Mouse (Mus musculus): Measurements from ENCODE around the gene Rhoj.

The Rhoj gene

GRCm38 (mm10) chr12:75307961-75308951 lies at the start of gene Rhoj:
Gene Rhoj (plus strand): TSS chr12:75308322.
- DNase-seq (ENCODE audit: low spot score in 2 of 2): peak; percentile 47 to 61

GRCm38 (mm10) chr12:75271726-75272125 lies 36.4 kb upstream of the Rhoj start:
- no peak for DNase-seq (ENCODE audit: low spot score in 2 of 2)

DNA sequence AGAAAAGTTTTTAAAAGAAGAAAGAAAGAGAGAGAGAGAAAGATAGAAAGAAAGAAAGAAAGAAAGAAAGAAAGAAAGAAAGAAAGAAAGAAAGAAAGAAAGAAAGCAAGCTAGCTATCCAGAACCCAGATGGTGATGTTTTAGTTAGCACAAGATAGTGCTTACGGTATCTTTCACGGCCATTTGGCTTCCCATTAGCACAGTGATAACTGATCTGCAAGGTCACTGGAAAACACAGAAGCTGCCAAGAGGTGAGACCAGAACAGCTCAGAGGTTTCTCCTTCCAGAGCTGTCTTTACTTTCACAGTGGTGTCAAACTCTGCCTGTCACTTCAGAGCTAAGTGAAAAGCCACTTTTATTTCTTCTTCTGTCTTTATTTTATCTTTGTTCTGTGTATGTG lies 32.4 kb upstream of the Rhoj start:
- DNase-seq (ENCODE audit: low spot score in 2 of 2): no peak

- DNase-seq (ENCODE audit: low spot score in 2 of 2): no peak
Measured at GRCm38 (mm10) chr12:75277425-75277824, 30.7 kb upstream of the Rhoj start.

- no peak for DNase-seq (ENCODE audit: low spot score in 2 of 2)
Measured at GRCm38 (mm10) chr12:75280502-75280901, 27.6 kb upstream of the Rhoj start.

DNA sequence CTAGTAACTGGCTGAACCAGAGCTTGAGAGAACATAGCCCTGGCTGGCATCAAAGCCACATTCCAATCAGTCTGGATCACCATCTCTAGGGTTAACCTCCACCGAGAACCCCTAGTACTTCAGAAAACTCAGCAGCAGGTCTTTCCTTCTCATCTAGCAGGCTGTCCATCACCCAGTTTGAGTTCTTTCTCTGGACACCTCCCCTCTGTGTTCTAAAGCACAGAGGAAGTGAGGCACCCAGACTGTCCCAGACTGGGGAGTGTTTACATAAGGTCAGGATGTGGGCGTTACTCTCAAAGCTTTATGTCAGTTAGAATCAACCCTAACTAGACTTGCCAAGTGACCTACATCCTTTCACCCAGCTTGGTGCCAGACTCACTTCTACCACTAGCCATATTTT lies 24.9 kb upstream of the Rhoj start:
- DNase-seq (ENCODE audit: low spot score in 2 of 2): no peak

DNA sequence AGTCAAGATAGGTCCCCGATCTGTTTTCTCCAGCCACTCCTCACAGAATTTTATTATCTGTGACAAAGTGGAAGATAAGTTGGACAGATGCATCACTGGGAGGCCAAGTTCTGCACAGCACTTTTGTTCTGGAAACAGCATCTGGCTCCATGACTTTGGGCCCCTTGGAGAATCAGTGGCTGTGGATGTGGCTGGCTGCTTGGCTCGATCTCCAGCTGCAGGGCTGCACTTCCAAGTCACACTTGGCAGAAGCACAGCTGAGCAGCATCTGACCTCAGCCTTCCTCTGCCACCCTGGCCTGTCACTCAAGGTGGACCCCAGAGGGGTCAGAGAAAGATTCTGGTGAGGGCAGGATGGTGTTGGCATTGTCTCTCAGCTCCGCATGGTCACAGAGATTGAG lies 22.0 kb upstream of the Rhoj start:
- no peak for DNase-seq (ENCODE audit: low spot score in 2 of 2)

DNA sequence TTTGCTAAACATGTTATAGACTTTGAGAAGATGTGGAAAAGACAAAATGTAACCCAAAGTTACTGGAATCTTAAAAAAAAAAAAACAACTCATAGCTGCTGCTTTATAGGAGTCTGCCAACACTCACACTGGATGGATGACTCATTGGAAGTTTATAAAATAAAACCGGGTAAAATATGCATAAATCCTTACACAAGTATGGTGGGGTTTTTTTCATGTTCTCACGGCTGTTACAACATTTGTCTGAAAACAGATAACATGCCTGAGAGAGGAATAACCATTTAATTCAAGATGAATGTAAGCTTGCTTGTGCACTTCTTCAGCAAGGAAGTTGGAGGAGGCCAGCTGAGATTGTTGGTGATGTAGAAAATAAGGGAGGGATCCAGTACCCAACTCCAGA lies 17.6 kb upstream of the Rhoj start:
- DNase-seq (ENCODE audit: low spot score in 2 of 2): peak; percentile 6 to 18

DNA sequence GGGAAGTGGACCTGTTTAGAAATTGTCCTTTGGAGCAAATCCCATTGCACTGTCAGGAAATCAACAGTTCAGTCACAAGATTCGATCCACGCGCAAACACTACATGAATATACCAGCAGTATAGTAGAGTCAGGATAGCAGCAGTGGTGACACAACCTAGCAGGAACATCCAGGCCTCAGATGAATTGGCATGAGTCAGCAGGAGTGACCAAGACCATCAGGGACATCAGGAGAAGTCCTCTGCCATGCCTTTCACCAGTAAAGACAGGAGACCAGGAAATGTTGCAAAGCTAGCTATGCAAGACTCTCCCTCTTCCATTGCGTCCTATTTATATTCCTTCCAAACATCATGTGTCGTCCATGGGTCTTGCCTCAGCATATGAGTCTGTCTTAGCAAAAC lies 16.6 kb upstream of the Rhoj start:
- DNase-seq (ENCODE audit: low spot score in 2 of 2): no peak

- no peak for DNase-seq (ENCODE audit: low spot score in 2 of 2)
Measured at GRCm38 (mm10) chr12:75292939-75293338, 15.2 kb upstream of the Rhoj start.

- no peak for DNase-seq (ENCODE audit: low spot score in 2 of 2)
Measured at GRCm38 (mm10) chr12:75299865-75300264, 8.3 kb upstream of the Rhoj start.

DNA sequence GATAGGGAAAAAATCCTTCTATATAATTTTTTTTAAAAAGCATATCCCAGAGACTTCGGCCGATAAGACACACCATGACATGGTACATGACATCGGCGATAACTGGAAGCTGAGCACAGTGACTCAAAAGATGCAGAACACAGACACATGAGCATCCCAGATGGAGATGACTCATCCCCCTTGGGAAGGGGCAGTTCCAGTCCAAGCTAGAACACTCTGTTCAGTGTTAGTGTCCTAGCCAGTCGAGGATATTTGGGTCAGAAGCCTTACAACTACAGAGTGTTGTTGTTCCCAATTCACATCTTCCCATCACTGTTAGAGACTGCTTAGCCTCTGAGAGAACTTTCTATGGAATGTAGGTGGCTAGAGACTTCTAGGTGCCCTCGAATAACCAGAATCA lies 4.0 kb upstream of the Rhoj start:
- peak in 1 of 2 experiments; percentile 9 for DNase-seq (ENCODE audit: low spot score in 2 of 2)

- no peak for DNase-seq (ENCODE audit: low spot score in 2 of 2)
Measured at GRCm38 (mm10) chr12:75309756-75310155, 1.6 kb downstream of the Rhoj start.

DNA sequence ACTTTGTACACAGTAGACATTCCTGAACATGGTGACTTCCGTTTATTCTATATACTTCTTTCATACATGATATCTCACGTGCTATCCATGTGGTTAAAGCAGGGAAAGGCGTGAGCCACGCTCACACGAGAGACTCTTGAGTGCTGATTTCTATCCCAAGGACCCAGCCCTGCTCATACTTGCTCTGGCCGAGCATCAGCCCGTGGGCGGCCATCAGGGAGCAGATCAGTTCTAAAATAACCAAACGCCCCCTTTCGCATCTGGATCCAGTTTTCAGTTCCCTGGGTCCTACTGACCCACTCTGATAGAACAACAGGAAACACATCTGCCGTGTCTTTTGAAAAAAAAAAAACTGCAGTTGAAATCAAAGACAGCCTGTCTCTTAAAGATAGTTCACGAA lies 2.6 kb downstream of the Rhoj start:
- DNase-seq (ENCODE audit: low spot score in 2 of 2): no peak

- no peak for DNase-seq (ENCODE audit: low spot score in 2 of 2)
Measured at GRCm38 (mm10) chr12:75311879-75312278, 3.8 kb downstream of the Rhoj start.

DNA sequence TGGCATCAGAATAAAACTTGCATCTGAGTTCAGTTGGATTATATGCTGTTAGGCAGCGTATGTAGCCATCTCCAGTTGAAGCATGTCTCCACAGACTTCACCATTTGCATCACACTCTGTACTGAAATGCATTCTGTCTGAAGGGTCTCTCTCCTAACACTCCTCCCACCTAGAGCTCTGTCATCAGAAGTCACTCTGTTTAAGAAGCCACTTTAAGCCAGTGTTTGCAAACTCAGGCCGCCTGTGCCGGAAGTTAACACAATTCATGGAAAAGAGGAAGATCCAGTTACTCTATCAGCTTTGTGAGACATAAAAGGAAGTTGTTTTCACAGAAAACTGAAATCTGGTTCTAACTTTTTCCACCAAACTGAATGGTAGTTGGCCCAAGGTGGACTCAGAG lies 5.9 kb downstream of the Rhoj start:
- DNase-seq (ENCODE audit: low spot score in 2 of 2): no peak

- no peak for DNase-seq (ENCODE audit: low spot score in 2 of 2)
Measured at GRCm38 (mm10) chr12:75315851-75316250, 7.7 kb downstream of the Rhoj start.

DNA sequence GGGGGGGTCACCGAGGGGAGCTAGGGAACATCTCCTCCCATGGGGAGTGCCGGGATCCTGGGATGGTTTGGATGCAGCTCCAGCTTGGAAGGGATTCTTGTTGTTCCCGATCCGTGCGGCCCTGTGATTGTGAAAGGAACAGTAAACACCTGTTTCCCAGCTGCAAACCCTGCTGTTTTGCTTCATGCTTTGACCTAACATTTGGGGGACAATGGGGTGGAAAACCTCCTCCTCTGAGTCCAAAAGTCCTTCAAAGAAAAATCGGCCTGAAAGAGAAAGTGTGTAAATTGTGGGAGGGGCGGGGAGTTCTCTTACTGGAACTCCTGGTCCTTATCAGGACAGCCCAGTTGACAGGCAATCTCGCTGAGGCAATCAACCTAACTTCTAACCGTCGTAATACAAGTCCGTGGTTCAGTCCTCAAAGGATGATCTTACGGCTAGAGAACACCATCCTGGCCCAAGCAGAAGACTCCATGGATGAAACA lies 12.4 kb downstream of the Rhoj start:
- no peak for DNase-seq (ENCODE audit: low spot score in 2 of 2)

- no peak for DNase-seq (ENCODE audit: low spot score in 2 of 2)
Measured at GRCm38 (mm10) chr12:75321189-75321588, 13.1 kb downstream of the Rhoj start.

DNA sequence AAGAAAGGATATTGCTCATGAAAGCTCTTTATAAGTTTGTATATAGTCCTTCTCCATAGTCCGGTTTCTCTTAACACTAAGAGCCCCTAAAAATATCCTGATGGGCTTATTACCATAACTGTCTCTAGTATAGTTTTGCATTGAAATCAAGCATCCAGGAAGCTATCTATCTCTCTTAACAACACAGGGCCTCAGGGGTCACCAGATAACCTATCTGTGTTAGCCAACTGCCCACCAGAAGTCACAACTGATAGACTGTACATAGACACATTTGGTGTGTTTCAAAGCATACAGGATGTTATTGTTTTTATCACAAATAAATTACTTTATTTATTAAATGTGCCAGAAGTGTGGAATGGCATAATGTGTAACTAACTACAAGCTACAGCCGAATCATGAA lies 21.1 kb downstream of the Rhoj start:
- no peak for DNase-seq (ENCODE audit: low spot score in 2 of 2)

- DNase-seq (ENCODE audit: low spot score in 2 of 2): no peak
Measured at GRCm38 (mm10) chr12:75339894-75340293, 31.8 kb downstream of the Rhoj start.

GRCm38 (mm10) chr12:75340331-75340730 lies 32.2 kb downstream of the Rhoj start:
- DNase-seq (ENCODE audit: low spot score in 2 of 2): no peak

DNA sequence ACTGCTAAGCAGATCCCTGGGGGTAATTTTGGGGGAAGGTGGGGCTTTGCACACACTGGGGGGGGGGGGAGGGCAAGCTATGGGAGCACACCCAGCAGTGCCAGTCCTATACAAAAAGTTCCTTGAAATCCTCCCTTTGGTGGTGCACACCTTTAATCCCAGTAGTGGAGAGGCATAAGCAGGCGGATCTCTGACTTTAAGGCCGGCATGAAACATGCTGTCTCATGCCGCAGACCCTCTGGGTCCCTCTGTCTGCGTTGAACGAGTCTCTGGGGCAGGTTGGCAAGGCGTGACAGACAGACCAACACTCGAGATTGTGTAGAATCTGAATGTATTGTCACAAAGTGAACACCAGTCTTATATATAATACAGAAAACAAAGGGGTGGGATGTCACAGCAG lies 40.4 kb downstream of the Rhoj start:
- DNase-seq (ENCODE audit: low spot score in 2 of 2): no peak
